Mouse (Mus musculus): Measurements from ENCODE around the gene Lhcgr. TPM values are rescaled to one million over a fixed set of nuclear protein-coding genes. Genes with fewer than 3 reads are reported as not detected.

Lhcgr gene
- 1.0 and 1.2 TPM in 2 replicates for polyA plus RNA-seq (2015; fragmentation: Nextera tagmentation; extraction: Ambion mirVana)

DNA sequence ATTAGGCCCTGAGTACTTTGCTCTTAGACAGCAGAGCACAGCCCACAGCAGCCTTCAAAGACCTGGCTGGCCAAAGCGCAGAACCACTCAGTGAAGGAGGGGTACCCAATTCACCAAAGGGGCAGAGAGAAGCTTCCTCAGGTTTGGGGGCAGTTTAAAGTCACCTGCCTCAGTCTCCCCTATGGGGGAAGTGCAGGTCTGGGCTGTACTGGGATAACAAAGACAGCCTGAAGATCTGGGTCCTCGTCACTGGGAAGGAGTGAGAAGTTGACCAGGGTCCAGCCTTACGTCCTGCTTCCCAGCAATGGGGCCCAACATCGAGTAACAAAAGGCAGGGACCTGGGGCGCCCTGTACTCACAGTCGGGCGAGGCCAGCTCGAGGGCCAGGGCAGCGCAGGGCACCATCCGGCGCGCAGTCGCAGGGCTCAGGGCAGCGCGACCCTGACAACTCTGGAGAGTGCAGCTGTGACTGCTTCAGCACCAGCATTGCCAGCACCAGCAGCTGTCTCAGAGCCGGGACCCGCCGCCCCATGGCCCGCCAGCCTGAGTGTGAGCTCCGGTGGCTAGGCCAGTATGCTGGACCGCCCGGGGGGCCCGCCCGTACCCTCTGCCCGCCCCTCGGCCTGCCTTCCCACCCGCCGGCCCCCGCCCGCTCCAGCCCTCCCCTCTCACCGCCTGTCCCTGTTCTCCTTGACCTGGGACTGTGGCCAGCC lies at the start of gene Lhcgr:
Gene Lhcgr, minus strand, starts transcription at position 551 of the 713 bp plus-strand sequence.

GRCm38 (mm10) chr17:88668452-88668851 lies 123.3 kb downstream of the Lhcgr start, which contains the start of gene Gtf2a1l:
Gene Gtf2a1l (plus strand): TSS chr17:88668660.

Other genes starting within 250 kb of the Lhcgr start
- gene Ston1, start 194.3 kb downstream of the Lhcgr start, polyA plus RNA-seq (2015; fragmentation: Nextera tagmentation; extraction: Ambion mirVana), result 2.2 and 3.4 TPM in 2 replicates
- gene Gtf2a1l, start 123.3 kb downstream of the Lhcgr start, polyA plus RNA-seq (2015; fragmentation: Nextera tagmentation; extraction: Ambion mirVana), result 0.31 and 0.46 TPM in 2 replicates